Mouse (Mus musculus): Measurements from ENCODE around the gene Txndc15.

Gene Txndc15

GRCm38 (mm10) chr13:55732121-55732520 lies 17.7 kb downstream of the Txndc15 start:
- DNase-seq: no peak

GRCm38 (mm10) chr13:55733628-55734502 lies 19.4 kb downstream of the Txndc15 start:
- no peak for DNase-seq

GRCm38 (mm10) chr13:55737885-55738284 lies 23.4 kb downstream of the Txndc15 start:
- no peak for DNase-seq

GRCm38 (mm10) chr13:55742306-55742705 lies 27.9 kb downstream of the Txndc15 start:
- DNase-seq: no peak

- DNase-seq: no peak
Measured at GRCm38 (mm10) chr13:55754380-55754779, 39.9 kb downstream of the Txndc15 start.

GRCm38 (mm10) chr13:55756789-55757188 lies 42.3 kb downstream of the Txndc15 start:
- no peak for DNase-seq

GRCm38 (mm10) chr13:55757645-55758044 lies 43.2 kb downstream of the Txndc15 start:
- DNase-seq: peak; percentile 39 to 45

- DNase-seq: no peak
Measured at GRCm38 (mm10) chr13:55760576-55760975, 46.1 kb downstream of the Txndc15 start.

- no peak for DNase-seq
Measured at GRCm38 (mm10) chr13:55761486-55761885, 47.0 kb downstream of the Txndc15 start.

GRCm38 (mm10) chr13:55774352-55774751 lies 59.9 kb downstream of the Txndc15 start:
- no peak for DNase-seq

GRCm38 (mm10) chr13:55775056-55775455 lies 60.6 kb downstream of the Txndc15 start:
- DNase-seq: no peak

All from B cell, adult 2 months (primary cell).